Mouse (Mus musculus) testis, adult 2 months (tissue): ENCODE measurements around the gene Disp2.

ENCODE experiments used
- CTCF ChIP-seq: fragments of 200-500 bp; IDR thresholded peaks from 2 replicates; pipeline ENCODE4 v1.5.1; 2012; ENCODE audit warnings: low read depth, mild to moderate bottlenecking, inconsistent platforms, low read length, moderate library complexity; ENCODE audit not compliant: control insufficient read depth, insufficient read depth, insufficient replicate concordance
- POLR2A ChIP-seq: fragments of 200-500 bp; IDR thresholded peaks from 2 replicates; pipeline ENCODE4 v1.6.1; 2012; ENCODE audit warnings: low read depth, mild to moderate bottlenecking, inconsistent platforms, low read length, moderate library complexity; ENCODE audit not compliant: control insufficient read depth

DNA sequence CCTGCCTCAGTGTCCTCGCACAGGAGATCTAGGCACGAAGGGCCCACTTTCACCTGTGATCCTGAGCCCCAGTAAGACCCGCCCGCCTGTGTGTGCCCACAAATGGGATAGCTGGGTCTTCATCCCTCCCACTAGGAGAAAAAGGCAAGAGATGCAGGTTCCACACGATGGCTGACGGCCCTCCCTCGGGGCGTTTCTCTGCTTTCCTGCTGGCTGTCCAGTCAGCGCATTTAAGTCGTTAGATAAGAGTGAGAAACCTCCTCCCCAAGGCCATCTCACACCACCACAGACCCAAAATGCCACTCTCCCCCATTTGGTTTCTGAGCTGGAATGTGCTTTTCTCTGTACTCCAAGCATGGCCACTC lies 16.8 kb upstream of the Disp2 start:
- TF ChIP-seq CTCF (no peak), POLR2A (no peak)
